Mouse (Mus musculus) heart, adult 8-10 months (tissue): Measurements from ENCODE around the gene Itch. TPM values are rescaled to one million over a fixed set of nuclear protein-coding genes. Genes with fewer than 3 reads are reported as not detected.
A peak's percentile ranks its signal among the peaks of the same experiment; 100 is the strongest.
"Not testable (repeated sequence)": the region's sequence is repeated elsewhere in the genome, so short reads cannot be mapped to it uniquely, and the experiment has no call there.

ENCODE experiments used
- DNase-seq: peaks from one replicate; pipeline ENCODE4 v3.0.0; 2022; ENCODE audit warnings: low spot score
- total RNA-seq, 4 experiments: library from RNA; stranded (reverse); gene quantifications; 2 replicates each; pipeline ENCODE4 v1.2.4; 2022

The Itch gene
- 10 to 100 TPM; 25.2 to 27.8 (median 26.0) TPM for total RNA-seq

DNA sequence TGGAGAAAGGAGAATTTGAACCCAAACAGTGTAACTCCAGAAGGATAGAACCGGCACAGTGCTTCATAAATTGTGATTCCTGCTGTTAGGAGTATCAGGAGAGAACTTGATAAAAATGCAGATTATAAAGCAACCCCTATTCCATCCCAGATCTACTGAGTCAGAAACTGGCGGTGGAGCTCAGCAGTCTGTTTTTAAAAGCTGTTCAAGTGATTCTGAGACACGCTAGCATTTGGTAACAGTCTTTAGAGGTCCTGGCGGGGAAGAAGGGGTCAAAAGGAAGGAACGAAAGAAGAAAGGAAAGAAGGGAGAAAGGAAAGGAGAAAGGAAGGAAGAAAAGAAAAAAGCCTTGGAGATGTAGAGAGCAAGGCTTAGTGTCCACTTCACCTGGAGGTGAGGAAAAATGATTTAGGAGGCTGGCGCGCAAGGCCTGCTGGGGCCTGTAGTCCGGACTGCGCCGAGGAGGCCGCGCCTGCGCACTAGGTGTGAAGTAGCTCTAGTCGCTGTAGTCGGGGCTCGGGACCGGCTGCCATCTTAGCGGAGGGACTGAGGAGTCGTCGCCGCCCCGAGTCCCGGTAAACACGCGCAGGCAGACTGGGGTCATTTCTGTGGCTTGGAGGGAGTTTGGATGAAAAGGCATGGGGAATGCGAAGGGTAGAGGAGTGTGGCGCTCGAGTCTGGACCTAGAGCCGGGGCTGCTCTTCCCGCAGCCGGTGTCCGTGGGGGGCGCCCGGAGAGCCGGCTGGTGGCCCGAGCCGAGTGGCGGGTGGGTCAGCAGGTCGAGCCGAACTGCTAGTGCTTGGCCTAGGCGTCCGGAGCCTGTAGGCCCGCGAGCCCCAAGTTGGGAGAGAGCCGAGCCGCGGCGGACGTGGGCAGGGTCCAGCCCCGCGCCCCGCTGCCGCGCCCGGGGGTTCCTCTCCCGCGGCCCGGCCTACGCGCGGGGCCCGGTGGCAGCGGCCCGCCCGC, at the start of gene Itch:
Gene Itch, plus strand, starts transcription at position 499 of the 966 bp plus-strand sequence.
- DNase-seq = peak; percentile 90

DNA sequence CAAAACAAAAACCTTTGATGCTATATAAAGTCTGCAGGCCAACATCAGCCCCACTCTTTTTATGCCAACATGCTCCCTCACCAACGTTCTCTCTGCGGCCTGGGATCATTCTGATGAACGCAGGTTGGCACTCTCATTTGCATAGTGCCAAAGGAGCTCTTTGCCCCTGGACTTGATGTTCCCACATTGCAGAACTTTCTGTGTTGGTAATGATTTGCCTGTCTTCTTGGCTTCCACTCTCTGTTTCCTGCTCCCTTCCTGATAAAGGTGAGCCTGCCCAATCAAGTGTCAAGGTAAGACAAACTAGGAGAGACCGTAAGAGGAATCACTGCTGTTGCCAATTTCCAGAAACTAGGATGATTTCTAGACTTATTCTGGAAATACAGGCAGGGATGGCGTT, 48.8 kb upstream of the Itch start:
- no peak for DNase-seq

DNA sequence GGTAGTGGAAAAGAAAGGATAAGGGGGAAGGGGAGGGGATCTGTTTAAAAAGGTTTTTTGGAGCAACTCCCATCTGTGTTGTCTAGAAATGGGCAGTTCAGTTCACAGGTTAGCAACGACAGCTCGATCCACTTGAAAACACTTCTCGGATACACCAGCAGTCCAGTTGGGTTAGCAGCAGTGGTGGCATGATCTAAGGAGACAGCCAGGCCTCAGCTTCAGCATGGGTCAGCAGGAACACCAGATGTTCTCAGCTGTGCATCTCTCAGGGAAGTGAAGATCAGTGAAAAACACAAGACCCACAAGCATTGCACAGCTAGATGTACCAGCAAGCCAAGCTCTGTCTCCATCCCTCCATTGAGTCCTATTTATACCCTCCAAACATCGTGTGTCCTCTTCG, 47.0 kb upstream of the Itch start:
- DNase-seq = no peak

DNA sequence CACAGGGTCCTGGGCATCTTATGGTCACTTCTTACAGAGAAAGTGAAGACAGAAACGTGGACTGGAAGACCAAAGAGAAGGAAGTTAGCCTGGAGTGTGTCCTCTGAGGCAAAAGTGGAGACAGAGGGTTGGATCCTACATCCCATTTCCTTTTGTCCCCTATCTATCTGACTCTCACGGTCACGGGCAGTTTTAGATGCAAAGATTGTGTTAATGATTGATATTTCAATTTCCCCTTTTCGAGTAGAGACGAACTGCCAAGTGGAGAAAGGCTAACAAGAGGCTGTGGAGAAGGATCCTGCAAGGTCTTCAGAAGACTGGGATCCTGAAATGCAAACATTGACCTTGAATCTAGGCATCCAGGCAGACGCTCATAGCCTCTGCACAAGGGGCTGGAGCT, 45.0 kb upstream of the Itch start:
- DNase-seq = no peak

DNA sequence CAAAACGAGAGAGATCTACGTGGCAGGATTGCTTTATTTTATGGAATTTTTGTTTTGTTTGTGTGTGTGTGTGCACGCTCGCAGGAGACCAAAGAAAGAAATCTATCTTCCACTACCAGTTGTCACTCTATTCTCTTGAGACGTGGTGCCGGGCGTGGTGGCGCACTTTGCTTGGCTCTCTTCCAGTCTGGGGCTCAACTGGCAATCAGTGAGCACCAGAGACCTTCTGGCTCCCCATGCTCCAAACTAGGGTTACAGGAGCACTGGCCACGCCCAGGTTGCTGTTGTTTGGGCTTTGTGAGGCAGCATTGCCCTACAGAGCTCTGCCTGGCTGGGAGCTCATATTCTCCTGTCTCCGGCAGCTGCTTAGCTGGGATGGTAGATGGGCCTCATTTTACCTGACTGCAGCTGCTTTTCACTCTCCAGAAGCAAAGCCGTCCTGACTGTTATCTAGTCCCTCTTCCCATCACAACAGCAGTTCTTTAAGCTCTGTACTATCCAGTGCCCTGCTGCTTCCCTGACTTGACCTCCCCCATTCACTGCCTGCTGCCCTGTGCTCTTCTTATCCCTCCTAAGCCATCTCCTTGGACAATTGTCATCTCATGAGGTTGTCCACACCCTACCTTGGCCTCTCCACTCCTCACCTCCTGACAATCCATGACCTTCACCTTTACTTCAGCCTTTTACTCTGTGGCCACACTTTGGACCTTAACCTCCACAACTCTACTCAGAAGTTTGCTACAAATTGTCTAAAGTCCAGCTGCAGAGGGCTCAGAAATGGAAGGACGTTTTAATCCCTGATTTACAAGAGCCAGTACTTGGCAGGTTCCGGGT, 42.2 kb upstream of the Itch start:
- no peak for DNase-seq

DNA sequence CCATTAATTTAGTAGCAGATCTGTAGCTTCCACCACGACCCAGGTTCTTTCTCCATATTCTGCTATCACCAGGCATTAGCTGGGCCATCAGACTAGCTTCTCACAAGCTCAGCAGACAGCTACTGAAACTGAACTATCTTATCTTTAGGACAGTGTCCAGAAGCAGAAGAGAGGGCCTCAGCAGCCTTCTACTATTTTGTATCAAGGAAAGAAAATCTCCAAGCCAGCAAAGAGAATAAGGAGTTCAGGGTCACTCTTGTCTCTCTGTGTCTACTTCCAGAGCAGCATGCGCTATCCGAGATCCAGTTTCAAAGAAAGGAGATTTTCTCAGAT, 41.6 kb upstream of the Itch start:
- no peak for DNase-seq

DNA sequence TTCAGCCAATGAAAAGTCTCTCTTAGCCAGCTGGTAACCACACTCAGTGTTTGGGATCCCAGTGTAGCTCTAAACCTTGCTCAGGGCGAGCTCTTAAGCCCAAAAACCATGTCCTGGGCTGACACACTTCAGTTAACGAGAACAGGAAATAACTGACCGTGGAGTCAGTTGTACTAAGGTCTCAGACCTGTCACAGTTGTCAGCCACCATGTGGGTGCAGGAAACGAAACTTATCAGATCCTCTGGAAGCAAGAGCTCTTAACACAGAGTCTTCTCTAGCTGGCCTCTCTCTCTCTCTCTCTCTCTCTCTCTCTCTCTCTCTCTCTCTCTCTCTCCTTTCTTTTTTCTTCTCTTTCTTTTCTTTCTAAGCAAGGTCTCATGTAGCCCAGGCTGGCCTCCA, 39.9 kb upstream of the Itch start:
- no peak for DNase-seq

DNA sequence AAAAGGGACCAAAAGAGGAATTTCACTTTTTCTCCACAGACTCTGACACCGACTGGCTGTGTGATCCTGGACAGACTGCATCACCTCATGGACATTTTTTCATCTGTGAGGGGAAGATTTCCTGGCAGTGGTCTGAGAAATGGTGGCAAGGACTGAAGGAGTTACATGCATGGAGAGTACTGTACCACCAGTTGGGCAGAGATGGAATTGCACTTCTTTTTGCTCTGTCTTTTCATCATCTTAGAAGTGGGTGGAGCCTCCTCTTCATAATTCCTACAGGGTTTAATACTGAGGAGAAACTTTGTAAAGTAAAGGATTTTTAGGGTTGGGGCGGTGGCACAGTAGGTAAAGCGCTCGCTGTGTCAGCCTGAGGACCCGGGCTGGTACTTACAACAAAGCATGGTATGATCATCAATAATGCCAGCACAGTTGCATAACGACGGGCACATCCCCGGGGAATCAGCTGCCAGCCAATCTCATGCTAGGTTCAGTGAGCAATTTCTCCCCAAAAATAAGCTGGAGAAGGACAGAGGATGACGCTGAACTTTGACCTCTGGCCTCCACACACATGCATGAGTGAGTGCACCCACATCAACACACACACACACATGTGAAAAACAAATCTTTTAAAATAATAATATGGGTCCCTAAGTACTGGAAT, 34.5 kb upstream of the Itch start:
- no peak for DNase-seq

DNA sequence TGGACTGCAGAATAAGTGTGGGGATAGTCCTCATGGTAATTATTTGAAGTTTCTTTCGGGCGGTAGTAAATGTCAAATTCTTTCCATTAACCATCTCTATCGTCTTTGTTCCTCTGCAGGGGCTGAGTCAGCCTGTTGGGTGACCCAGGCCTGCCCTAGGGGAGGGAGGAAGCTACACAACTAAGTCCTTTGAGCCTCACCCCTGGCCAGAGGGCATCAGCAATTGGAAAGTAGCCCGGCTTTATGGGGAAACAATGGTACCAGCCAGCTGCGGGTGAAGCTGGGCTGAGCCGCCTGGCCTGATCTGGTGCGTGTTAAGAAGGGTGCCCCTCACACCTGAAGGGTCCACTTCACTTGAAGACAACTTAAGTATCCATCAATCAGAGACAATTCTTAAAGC, 33.9 kb upstream of the Itch start:
- no peak for DNase-seq

DNA sequence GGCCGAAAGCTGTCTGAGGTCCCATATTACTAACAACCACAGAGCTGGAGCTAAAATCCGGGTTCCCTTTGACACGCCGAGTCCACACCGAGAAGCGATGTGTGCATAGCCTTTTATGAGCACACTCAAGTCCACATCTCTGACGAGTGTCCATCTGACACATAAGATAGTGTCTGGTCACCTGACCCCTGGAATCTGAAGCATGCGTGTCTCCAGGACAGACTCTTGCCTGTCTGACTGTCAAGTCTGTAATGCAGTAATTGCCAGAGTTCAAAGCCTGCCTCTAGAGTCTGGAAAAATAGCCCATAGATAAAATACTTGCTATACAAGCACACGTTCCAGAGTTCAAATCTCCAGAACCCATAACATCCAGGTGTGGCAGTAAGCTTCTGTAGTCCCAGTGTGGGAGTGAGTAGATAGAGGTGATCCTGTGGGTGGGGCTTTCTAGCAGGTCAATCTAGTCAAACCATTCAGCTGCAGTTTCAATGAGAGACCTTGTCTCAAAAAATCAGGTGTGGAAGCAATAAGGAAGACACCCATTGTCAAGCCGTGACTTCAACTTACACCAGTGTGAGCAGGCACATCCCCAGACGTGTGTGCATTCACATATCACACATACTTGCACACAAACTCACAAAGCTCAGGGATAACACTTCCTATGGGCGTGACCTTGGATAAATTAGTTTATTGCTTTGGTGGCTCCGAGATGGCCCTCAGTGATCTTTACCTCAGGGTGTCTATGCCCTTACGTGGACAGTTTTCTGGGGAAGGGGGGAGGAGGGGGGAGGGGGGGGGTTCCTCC, 33.1 kb upstream of the Itch start:
- DNase-seq = no peak

DNA sequence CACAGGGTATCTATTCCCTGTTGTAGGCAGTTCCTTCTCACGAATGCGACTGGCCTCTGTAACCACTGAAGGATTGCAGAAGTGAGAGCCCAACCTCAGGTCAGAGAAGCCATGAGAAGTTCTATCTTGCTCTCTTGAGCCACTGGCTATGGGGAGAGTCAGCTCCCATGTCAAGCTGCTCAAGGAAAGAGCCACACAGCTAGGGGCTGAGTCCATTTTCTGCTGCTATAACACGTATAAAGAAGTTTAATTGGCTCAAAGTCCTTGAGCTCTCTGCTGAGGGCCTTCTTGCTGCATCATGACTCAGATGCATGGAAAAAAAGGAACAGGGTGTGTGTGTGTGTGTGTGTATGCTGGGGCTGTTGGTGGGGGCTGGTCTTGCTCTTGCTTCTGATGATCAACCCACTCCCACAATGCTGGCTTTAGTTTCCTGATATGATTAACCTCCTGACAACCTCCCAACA, 32.5 kb upstream of the Itch start:
- no peak for DNase-seq

DNA sequence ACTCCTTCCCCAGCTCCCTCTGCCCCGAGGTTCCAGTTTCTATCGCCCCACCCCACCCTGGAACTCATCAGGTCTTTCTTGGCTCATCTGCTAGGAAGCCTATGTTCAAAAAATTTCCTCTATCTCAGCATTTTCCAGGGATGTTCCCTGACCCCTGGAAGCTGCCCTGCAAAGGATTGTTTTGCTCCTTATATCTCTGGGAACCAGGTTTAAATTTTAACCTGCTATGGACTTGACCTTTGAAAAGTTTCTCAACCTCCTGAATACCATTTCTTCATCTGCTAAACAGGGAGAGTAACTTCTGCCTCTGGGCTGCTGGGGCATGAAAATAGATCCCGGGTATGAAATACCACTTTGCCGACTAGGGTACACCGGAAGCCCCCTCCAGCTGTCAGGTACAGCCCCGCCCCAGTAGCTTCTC, 31.5 kb upstream of the Itch start:
- no peak for DNase-seq

DNA sequence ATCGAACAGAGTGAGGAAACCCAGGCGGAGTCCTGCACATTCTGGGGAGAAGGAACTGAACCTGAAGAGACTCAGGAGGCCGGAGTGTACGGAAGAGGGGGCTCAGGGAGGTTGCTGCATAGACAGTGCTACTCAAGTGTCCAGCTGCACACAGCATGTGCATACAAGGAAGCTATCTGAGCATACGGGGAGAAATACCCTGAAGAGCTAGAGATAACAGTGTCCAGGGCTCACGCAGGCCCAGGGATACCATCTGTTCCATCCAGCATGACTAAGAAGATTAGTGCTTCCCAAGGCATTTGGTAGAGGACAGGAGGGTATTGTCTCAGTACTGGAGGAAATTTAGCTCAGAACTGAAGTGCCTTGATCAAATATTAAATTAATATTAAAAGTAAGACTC, 29.7 kb upstream of the Itch start:
- no peak for DNase-seq

DNA sequence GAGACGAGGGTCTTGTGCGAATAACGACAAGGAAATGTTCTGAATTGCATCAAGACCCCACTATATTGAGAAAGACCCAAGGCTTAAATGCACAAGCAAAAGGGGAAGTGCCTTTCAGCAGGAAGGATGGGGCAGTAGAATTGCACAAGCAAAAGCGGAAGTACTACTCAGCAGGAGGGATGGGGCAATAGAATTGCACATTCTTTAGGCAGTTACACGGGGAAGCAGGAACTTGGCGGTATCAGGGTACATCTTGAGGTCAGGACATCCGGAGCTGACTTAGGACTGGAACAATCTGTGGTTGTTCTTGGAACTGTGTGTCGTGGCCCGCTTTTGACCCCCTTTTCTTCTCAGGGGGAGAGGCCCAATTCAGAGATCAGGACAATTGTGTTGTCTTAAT, 26.0 kb upstream of the Itch start:
- DNase-seq = not testable (repeated sequence)

DNA sequence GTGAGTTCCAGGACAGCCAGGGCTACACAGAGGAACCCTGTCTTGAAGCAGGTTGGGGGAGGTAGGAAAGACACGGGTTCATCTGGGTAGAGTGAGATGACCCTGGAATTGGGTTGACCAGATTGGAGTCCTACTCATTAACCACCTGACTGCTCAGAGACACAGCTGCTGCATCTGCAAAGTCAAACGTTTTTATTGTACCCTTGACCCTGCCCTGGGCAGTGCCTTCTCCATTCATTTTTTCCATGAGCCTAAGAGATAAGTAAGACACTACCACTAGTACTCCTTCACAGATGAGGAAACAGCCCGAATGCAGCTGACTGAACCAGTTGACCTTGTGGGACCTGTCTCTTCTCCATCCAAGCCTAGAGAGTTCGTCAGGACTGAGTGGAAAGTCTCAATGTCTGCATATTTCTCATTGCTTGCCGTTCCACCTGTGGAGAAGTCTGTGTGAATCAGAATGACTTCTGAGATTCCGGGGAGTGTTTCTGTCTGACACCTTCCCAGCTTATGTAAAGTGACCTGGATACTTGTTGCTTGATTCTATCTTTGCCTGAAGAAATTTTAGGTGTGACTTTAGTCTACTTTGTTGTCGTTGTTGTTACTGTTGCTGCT, 18.0 kb upstream of the Itch start:
- DNase-seq = no peak

DNA sequence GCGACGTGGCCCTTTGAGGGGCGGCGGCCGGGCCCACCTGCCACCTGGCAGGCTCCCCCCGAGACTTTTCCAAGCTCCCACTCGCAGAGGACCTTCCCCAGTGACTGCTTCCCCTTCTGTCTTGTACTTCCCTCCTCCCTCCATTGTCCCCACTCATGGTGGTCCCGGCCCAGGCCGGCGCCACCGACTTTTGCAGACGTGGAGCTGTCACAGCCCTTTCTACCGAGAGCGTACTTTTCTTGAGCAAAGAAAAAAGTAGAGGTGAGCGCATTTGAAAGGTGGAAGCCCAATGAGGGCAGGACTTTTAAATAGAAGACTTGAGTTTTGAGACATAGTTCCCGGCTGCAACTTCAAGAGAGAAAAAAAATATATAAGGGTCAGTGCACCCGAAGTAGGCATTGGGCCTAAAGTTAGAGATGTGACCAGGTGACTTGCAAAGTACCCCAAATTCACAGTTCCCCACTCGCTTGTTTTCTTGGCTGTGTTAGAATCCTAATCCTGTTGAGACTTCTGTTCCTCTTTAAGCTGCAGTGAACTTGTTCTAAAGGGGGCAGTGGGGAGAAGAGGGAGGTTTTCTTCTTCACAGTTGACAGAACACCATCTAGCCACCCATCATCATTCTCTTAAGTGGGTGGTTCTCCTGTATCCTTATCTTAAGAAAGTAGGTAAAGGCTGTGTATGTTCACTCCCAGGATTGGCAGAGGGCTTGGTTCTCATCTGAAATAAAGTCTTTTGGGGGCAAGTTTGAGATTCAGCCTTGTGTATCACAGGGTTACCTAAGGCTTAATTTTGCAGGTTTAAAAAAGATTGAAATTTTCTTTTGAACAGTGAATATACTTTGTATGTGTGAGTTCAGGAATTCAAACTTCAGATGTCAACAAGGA, 910 bp downstream of the Itch start:
- DNase-seq = no peak

DNA sequence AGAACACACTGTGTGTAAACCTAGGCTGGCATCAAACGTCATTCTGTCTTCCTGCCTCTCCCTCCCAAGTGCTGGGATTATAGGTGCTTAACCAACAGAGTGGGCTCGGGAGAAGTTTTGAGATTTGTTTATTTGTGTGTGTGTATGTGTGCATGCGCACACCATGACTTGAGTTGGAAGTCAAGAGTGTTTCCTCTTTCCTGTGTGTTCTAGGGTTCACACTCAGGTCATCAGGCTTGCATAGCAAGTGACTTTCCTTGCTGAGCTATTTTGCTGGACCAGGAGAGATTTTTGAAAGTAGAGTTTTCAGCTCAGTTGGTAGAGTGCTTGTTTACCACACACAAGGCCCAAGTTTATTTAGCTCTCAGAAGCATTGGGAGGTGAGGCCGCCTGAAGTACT, 1.8 kb downstream of the Itch start:
- no peak for DNase-seq

DNA sequence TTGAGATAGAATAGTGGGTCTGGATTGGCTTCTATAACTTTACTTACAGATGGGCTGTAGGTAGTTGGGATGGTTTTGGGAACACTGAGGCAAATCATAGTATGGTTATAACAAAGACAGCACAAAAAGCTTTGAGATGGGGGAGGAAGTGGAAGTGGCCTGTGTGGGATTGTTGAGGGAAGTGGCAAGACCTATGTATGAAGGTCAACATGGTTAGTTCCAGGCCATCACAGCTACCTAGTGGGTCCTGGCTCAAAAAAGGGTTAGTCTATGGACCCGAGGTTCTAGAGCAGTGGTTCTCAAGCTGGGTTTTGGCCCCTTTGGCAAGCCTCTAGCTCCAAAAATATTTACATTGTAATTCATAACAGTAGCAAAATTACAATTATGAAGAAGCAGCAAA, 2.2 kb downstream of the Itch start:
- DNase-seq = no peak

DNA sequence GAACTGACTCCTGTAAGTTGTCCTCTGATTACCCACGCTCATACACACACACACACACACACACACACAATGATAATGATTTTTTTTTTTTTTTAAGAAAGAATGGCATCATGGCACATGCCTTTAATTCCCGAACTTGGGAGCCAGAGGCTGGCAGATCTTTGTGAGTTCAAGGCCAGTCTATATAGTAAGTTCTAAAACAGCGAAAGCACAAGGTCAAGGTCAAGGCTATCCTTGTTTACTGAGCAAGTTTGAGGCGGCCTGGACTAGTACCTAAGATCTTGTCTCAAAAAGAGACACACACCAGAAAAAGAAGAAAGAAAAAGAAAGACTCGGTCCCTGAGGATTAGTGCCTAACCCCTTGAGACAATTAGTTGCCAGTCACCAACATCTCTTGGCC, 7.7 kb downstream of the Itch start:
- no peak for DNase-seq

DNA sequence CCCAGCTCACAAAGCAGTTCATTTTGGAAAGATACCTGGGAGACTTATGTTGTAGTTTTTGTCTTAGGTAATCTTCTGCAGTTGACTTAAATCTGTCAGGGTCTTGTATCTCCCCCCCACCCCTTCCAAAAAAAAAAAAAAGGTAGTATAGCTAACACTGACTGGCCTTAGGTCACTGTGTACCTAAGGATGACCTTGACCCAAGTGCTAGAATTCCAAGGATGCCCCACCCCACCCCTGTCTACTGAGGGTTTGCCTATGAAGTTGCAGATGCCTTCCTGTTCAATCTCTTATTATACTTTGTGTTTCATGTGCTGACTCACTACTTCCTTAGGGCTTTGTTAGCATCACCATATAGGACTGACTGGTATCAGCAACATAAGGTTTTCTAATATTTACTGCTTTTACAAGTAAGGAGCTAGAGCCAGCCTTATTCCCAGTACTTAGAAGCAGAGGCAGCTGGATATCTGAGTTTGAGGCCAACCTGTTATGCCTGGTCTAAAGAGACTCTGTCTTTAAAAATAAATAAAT, 8.8 kb downstream of the Itch start:
- no peak for DNase-seq
